Comparison of ENCODE assay signal across 9 mouse cellular contexts in the genomic region with DNA sequence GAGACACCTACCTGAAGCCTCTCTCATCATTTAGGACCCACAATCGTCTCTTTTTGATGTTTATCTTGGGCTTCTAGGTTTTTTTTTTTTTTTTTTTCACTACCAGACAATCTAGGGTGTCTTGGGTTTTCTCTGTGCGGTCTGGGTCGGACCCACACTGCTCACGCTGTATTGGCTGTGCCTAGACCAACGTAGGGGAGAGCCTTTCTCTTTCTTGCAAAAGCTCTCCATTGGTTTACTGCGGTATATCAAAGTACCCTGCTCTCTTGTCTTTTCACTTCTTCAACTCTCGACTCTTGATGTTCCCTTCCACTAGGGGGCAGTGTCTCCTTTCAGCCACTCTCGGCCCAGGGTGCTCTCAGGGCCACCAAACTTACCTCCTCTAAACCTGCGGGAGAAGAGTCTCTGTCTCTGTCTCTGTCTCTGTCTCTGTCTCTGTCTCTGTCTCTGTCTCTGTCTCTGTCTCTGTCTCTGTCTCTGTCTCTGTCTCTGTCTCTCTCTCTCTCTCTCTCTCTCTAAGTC. TPM values are rescaled to one million over a fixed set of nuclear protein-coding genes. Genes with fewer than 3 reads are reported as not detected.
A peak's percentile ranks its signal among the peaks of the same experiment; 100 is the strongest.
DNase-seq lines count a peak whose midpoint lies in the region; ATAC-seq and TF ChIP-seq lines count a peak whose summit lies in the region.
"Had no signal": no experiment of that assay in that cellular context is flagged by ENCODE, and none has a peak within 500 bp of the region (broad histone marks: within the 10 kb centered on the region; RNA-seq: fewer than 3 reads in every experiment).

No protein-coding gene starts in this region.

- H3K9ac ChIP-seq in heart, embryonic 12.5 days: no peak overlapping the region
- H3K9ac ChIP-seq: lung, embryonic 15.5 days had no signal

- intact Hi-C loops in heart, postnatal 10 days (cut with DNase I): loop anchor here (1.0 to 10.0 kb wide), 2 partner anchors 183 to 626 kb away; no protein-coding TSS in a partner anchor

- H3K27ac ChIP-seq in heart, embryonic 12.5 days (ENCODE audit: poor library complexity, severe bottlenecking): no peak overlapping the region
- H3K27ac ChIP-seq in layer of hippocampus, adult 2 months: no peak overlapping the region
- H3K27ac ChIP-seq: lung, embryonic 15.5 days had no signal

- H3K9me3 ChIP-seq in heart, embryonic 12.5 days (replicated peaks): no peaks in the 10 kb centered on the region
- H3K9me3 ChIP-seq: lung, embryonic 15.5 days had no signal

- no peaks in the 10 kb centered on the region for H3K4me1 ChIP-seq in heart, embryonic 12.5 days (replicated peaks)
- H3K4me1 ChIP-seq: lung, embryonic 15.5 days had no signal

- ATAC-seq in heart, embryonic 12.5 days (ENCODE audit: insufficient number of reproducible peaks, low FRiP score): no peak

- no peaks in the 10 kb centered on the region for H3K36me3 ChIP-seq in heart, embryonic 12.5 days
- H3K36me3 ChIP-seq: lung, embryonic 15.5 days had no signal

- TF ChIP-seq CTCF in layer of hippocampus, adult 2 months (conservative IDR thresholded peaks at IDR 0.05): peak; percentile 83

- no peak overlapping the region for H3K4me3 ChIP-seq in heart, embryonic 12.5 days
- no peak overlapping the region for H3K4me3 ChIP-seq in layer of hippocampus, adult 2 months
- H3K4me3 ChIP-seq: lung, embryonic 15.5 days had no signal

- 0 out of 2 replicates have a peak, but pooled peaks cover 8% of the 10 kb centered on the region for H3K27me3 ChIP-seq in heart, embryonic 12.5 days (replicated peaks)
- H3K27me3 ChIP-seq: lung, embryonic 15.5 days had no signal

- DNase-seq in heart, adult 18-20 months: peak; percentile 68 to 88
- peak; percentile 66 to 77 for DNase-seq in adrenal gland, adult 18-20 months (ENCODE audit: low spot score in 2 of 2)
- peak; percentile 89 for DNase-seq in embryo, embryonic 10 days (ENCODE audit: low spot score)
- DNase-seq in heart, postnatal 10 days: peak; percentile 84 to 88
- peak; percentile 68 to 82 for DNase-seq in layer of hippocampus, adult 2 months (ENCODE audit: low spot score in 2 of 2)
- DNase-seq in lung, postnatal 25 days (ENCODE audit: low spot score): peak; percentile 76
- peak; percentile 45 for DNase-seq in right cerebral cortex, postnatal 4 days

- H3K4me2 ChIP-seq in heart, embryonic 12.5 days: no peak overlapping the region
- H3K4me2 ChIP-seq: lung, embryonic 15.5 days had no signal

- WGBS in heart, embryonic 12.5 days: 16% methylated on average over 9 of the region's 9 CpGs

RNA-seq across cellular contexts. Expression of gene Npl, which starts 9.3 kb away (rescaled TPM):
- 1 to 10 TPM; 1.6 to 2.2 TPM for total RNA-seq in heart, adult 18-20 months (2021)
- 6.6 and 7.4 TPM in 2 replicates for polyA plus RNA-seq in heart, embryonic 12.5 days (2016; fragmentation: Nextera tagmentation; extraction: Ambion mirVana)
- 1 to 10 TPM; 4.2 to 5.0 TPM for total RNA-seq in adrenal gland, adult 18-20 months (2021)
- total RNA-seq in heart, postnatal 10 days (2021): 1 to 10 TPM; 2.4 to 2.6 TPM
- total RNA-seq in layer of hippocampus, adult 2 months (2021): 1 to 10 TPM; 4.2 to 4.9 TPM
